Mouse (Mus musculus): Measurements from ENCODE around the gene Phf14.

DNA sequence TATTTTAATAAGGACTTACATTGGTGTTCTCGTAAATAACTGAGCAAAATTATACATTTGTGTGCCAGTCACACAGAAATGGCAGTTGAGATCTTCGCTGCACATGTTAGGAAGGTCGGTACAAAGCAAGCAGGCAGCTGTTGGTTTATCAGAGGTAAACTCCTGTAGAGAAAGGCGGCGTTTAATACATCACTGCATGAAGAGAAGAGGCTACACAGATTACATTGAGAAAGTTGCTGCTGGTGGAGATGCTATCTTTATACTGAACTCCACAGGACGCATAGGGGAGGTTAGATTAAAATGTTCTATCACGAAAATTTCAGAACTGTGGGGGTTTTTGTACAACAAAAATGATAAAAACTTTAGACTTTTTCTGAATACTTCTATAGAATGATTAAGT, 52.6 kb downstream of the Phf14 start:
- TF ChIP-seq ZNF384 (IDR thresholded peaks at IDR 0.05; ENCODE audit: low read depth, low read length), result no peak
- TF ChIP-seq MAFK (IDR thresholded peaks at IDR 0.05; ENCODE audit: insufficient read depth, low read depth, low read length), result no peak
- no peak for TF ChIP-seq ZC3H11A (IDR thresholded peaks at IDR 0.05; ENCODE audit: borderline replicate concordance, low read depth, low read length)
- TF ChIP-seq CHD2 (IDR thresholded peaks at IDR 0.05; ENCODE audit: low read depth, low read length), result no peak
